Mouse (Mus musculus): Measurements from ENCODE around the gene Cmah. TPM values are rescaled to one million over a fixed set of nuclear protein-coding genes. Genes with fewer than 3 reads are reported as not detected.

Gene Cmah
- polyA plus RNA-seq, 1 experiment: not detected

DNA sequence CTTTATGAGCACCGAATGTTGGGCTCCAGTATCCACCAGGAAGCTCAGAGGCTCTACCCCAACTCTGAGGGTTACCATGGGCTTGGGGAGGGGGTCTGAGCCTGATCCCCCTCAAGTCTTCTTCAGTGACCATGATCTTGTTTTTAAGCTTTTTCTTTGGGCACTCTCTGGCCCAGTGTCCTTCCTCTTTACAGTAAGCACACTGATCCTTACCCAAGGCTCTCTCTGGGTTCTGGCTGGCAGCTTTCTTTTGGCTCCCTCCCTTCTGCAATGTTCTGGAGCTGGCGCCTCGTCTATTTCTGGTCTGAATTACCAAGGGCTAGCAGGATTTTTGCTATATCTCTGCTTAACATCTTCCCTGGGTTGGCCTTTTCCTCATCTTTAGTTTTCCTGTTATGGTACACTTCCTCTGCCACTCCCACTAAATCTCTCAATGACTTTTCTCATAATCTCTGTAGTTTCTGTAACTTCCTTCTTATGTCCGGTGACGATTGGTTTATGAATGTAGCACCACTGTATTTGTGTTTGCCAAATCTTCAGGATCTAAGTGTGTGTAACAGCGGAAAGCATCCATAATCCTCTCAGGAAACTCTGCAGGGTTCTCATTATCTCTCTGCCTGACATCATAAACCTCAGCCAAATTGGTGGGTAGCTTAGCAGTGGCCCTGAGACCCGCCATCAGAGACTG lies 3.8 kb downstream of the Cmah start:
- no peak for TF ChIP-seq GATA1 (IDR thresholded peaks at IDR 0.05; ENCODE audit: low read length)

GRCm38 (mm10) chr13:24332537-24332936 lies 5.3 kb downstream of the Cmah start:
- TF ChIP-seq GATA1 (IDR thresholded peaks at IDR 0.05; ENCODE audit: low read length): no peak

GRCm38 (mm10) chr13:24336818-24337217 lies 9.6 kb downstream of the Cmah start:
- TF ChIP-seq GATA1 (IDR thresholded peaks at IDR 0.05; ENCODE audit: low read length): no peak

DNA sequence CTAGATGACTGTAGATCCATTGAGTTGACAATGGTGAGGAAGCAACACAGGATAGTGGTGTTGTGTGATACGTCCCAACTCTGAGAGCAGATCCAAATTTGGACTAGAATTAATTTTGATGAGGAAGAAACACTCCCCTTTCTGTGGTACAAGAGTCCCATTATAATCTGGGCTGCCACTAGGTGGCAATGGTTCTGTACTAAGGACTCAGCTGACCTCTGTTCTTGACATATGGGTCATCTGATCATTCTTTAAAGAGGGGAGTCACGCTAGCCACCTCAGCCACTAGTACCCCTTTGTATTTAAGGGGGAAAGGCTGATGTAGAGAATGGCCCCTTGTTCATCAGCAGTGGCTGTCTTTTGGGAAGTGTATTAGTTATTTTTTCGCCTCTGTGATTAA lies 10.7 kb downstream of the Cmah start:
- TF ChIP-seq GATA1 (IDR thresholded peaks at IDR 0.05; ENCODE audit: low read length): no peak

GRCm38 (mm10) chr13:24338343-24338861 lies 11.2 kb downstream of the Cmah start:
- no peak for TF ChIP-seq GATA1 (IDR thresholded peaks at IDR 0.05; ENCODE audit: low read length)

- TF ChIP-seq GATA1 (IDR thresholded peaks at IDR 0.05; ENCODE audit: low read length): no peak
Observed at GRCm38 (mm10) chr13:24339907-24340306, 12.7 kb downstream of the Cmah start.

GRCm38 (mm10) chr13:24340462-24340861 lies 13.3 kb downstream of the Cmah start:
- no peak for TF ChIP-seq GATA1 (IDR thresholded peaks at IDR 0.05; ENCODE audit: low read length)

GRCm38 (mm10) chr13:24342091-24342490 lies 14.9 kb downstream of the Cmah start:
- TF ChIP-seq GATA1 (IDR thresholded peaks at IDR 0.05; ENCODE audit: low read length): no peak

- TF ChIP-seq GATA1 (IDR thresholded peaks at IDR 0.05; ENCODE audit: low read length): no peak
Observed at GRCm38 (mm10) chr13:24353004-24353403, 25.8 kb downstream of the Cmah start.

DNA sequence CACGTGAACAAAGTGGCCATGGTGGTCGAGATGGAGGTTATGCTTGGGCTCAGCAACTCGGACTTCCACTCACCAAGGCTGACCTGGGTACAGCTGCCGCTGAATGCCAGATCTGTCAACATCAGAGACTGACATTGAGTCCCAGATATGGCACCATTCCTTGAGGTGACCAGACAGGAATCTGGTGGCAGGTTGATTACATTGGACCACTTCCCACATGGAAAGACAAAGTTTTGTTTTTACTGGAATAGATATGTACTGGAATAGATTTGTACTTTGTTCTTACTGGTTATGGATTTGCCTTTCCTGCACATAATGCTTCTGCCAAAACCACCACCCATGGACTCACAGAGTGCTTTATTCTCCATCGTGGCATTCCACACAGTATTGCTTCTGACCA lies 27.5 kb downstream of the Cmah start:
- TF ChIP-seq GATA1 (IDR thresholded peaks at IDR 0.05; ENCODE audit: low read length): no peak

GRCm38 (mm10) chr13:24359181-24359580 lies 32.0 kb downstream of the Cmah start:
- no peak for TF ChIP-seq GATA1 (IDR thresholded peaks at IDR 0.05; ENCODE audit: low read length)

DNA sequence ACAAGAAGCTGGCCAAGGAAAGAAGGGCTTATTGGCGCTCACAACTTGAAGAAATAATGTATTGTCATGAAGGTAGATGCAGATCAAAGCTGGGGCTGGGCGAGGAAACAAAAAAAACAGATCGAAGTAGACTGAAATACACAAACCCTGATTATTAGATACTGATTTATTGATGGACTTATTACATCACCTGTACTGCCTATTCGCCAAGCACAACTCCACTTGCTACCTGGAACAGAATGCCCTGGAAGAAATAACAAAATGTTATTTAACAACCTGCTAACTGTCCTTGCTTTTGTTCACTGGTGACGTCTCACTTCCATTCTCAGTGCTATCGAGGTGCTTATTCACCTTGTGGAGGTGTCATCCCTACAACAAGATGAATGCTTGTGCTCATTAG lies 38.0 kb downstream of the Cmah start:
- TF ChIP-seq GATA1 (IDR thresholded peaks at IDR 0.05; ENCODE audit: low read length): no peak

- TF ChIP-seq GATA1 (IDR thresholded peaks at IDR 0.05; ENCODE audit: low read length): no peak
Observed at GRCm38 (mm10) chr13:24372893-24373599, 45.8 kb downstream of the Cmah start.

GRCm38 (mm10) chr13:24375320-24376203 lies 48.4 kb downstream of the Cmah start:
- TF ChIP-seq GATA1 (IDR thresholded peaks at IDR 0.05; ENCODE audit: low read length): no peak

- TF ChIP-seq GATA1 (IDR thresholded peaks at IDR 0.05; ENCODE audit: low read length): no peak
Observed at GRCm38 (mm10) chr13:24380713-24381112, 53.5 kb downstream of the Cmah start.

DNA sequence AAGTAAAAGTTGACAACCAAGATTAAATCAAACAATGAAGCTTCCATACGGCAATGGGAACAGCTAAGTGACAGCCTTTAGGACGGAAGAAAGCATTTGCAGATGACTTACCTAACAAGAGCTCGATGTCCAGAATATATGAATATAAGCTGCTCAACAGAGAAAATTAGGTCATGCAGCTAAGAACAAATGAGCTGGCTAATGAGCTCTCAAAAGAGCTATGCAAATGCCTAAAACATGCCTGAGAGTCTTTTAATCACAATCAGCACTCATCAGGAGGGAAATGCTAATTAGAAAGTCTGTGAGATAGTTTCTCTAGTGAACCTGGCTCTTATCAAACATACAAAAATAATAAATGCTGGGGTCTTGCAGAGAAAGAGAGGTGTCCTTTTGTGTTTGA lies 56.7 kb downstream of the Cmah start:
- TF ChIP-seq GATA1 (IDR thresholded peaks at IDR 0.05; ENCODE audit: low read length): no peak
